Mouse (Mus musculus): ENCODE data around the gene Pmel. TPM values are rescaled to one million over a fixed set of nuclear protein-coding genes. Genes with fewer than 3 reads are reported as not detected.

The Pmel gene
- polyA plus RNA-seq (2016; fragmentation: Nextera tagmentation; extraction: Ambion mirVana): 0.99 and 1.0 TPM in 2 replicates

GRCm38 (mm10) chr10:128703895-128704294, at the start of gene Pmel:
Gene Pmel (plus strand): TSS chr10:128704195.
- H3K9ac ChIP-seq: peak within 1 kb of the TSS; percentile 79
- H3K27ac ChIP-seq (ENCODE audit: poor library complexity, severe bottlenecking): peak within 1 kb of the TSS; percentile 99
- H3K4me1 ChIP-seq (replicated peaks): peaks cover 36% of the 10 kb centered on the region
- H3K36me3 ChIP-seq: peaks cover 41% of the 10 kb centered on the region
- H3K9me3 ChIP-seq (replicated peaks): no peaks in the 10 kb centered on the region
- no peak for ATAC-seq (ENCODE audit: insufficient number of reproducible peaks, low FRiP score)
- peak within 1 kb of the TSS; percentile 94 for H3K4me3 ChIP-seq
- no peaks in the 10 kb centered on the region for H3K27me3 ChIP-seq (replicated peaks)
- WGBS: 24% methylated on average over 4 of the region's 4 CpGs
- H3K4me2 ChIP-seq: peak within 1 kb of the TSS; percentile 89

- Histone ChIP-seq H3K4me1 (replicated peaks) (peaks cover 4% of the 10 kb centered on the region), H3K9me3 (replicated peaks) (no peaks in the 10 kb centered on the region), H3K27me3 (replicated peaks) (no peaks in the 10 kb centered on the region), H3K27ac (ENCODE audit: poor library complexity, severe bottlenecking) (no peak overlapping the region), H3K4me3 (no peak overlapping the region), H3K36me3 (no peaks in the 10 kb centered on the region), H3K9ac (no peak overlapping the region), H3K4me2 (no peak overlapping the region)
- 30% methylated on average over 3 of the region's 3 CpGs for WGBS
- no peak for ATAC-seq (ENCODE audit: insufficient number of reproducible peaks, low FRiP score)
Measured at GRCm38 (mm10) chr10:128655254-128655653, 48.7 kb upstream of the Pmel start.

GRCm38 (mm10) chr10:128656731-128657130, 47.3 kb upstream of the Pmel start:
- Histone ChIP-seq H3K4me2 (no peak overlapping the region), H3K9me3 (replicated peaks) (no peaks in the 10 kb centered on the region), H3K36me3 (no peaks in the 10 kb centered on the region), H3K9ac (no peak overlapping the region), H3K4me1 (replicated peaks) (peaks cover 4% of the 10 kb centered on the region), H3K27ac (ENCODE audit: poor library complexity, severe bottlenecking) (no peak overlapping the region), H3K27me3 (replicated peaks) (no peaks in the 10 kb centered on the region), H3K4me3 (no peak overlapping the region)
- WGBS: 97% methylated on average over 1 of the region's 1 CpGs
- ATAC-seq (ENCODE audit: insufficient number of reproducible peaks, low FRiP score): no peak

GRCm38 (mm10) chr10:128657844-128658243, 46.2 kb upstream of the Pmel start:
- Histone ChIP-seq H3K4me3 (no peak overlapping the region), H3K4me1 (replicated peaks) (peaks cover 4% of the 10 kb centered on the region), H3K36me3 (no peaks in the 10 kb centered on the region), H3K4me2 (no peak overlapping the region), H3K27me3 (replicated peaks) (no peaks in the 10 kb centered on the region; the same call in 1 of the 2 replicates), H3K9me3 (replicated peaks) (no peaks in the 10 kb centered on the region), H3K9ac (no peak overlapping the region), H3K27ac (ENCODE audit: poor library complexity, severe bottlenecking) (no peak overlapping the region)
- 57% methylated on average over 9 of the region's 9 CpGs for WGBS
- ATAC-seq (ENCODE audit: insufficient number of reproducible peaks, low FRiP score): no peak

GRCm38 (mm10) chr10:128659490-128659889, 44.5 kb upstream of the Pmel start:
- peaks cover 4% of the 10 kb centered on the region for H3K4me1 ChIP-seq (replicated peaks)
- 43% methylated on average over 9 of the region's 9 CpGs for WGBS
- no peaks in the 10 kb centered on the region for H3K36me3 ChIP-seq
- ATAC-seq (ENCODE audit: insufficient number of reproducible peaks, low FRiP score): no peak
- H3K4me2 ChIP-seq: no peak overlapping the region
- H3K27me3 ChIP-seq (replicated peaks): no peaks in the 10 kb centered on the region; the same call in 1 of the 2 replicates
- H3K9ac ChIP-seq: no peak overlapping the region
- H3K27ac ChIP-seq (ENCODE audit: poor library complexity, severe bottlenecking): no peak overlapping the region
- H3K9me3 ChIP-seq (replicated peaks): no peaks in the 10 kb centered on the region
- H3K4me3 ChIP-seq: no peak overlapping the region

- H3K27ac ChIP-seq (ENCODE audit: poor library complexity, severe bottlenecking): no peak overlapping the region
- ATAC-seq (ENCODE audit: insufficient number of reproducible peaks, low FRiP score): no peak
- no peak overlapping the region for H3K4me2 ChIP-seq
- H3K36me3 ChIP-seq: no peaks in the 10 kb centered on the region
- no peaks in the 10 kb centered on the region; the same call in 1 of the 2 replicates for H3K27me3 ChIP-seq (replicated peaks)
- no peak overlapping the region for H3K9ac ChIP-seq
- no peaks in the 10 kb centered on the region for H3K4me1 ChIP-seq (replicated peaks)
- H3K9me3 ChIP-seq (replicated peaks): no peaks in the 10 kb centered on the region
- H3K4me3 ChIP-seq: no peak overlapping the region
Measured at GRCm38 (mm10) chr10:128662465-128662864, 41.5 kb upstream of the Pmel start.

- Histone ChIP-seq H3K27ac (ENCODE audit: poor library complexity, severe bottlenecking) (no peak overlapping the region), H3K4me2 (no peak overlapping the region), H3K27me3 (replicated peaks) (no peaks in the 10 kb centered on the region; the same call in 1 of the 2 replicates), H3K9me3 (replicated peaks) (no peaks in the 10 kb centered on the region), H3K36me3 (no peaks in the 10 kb centered on the region), H3K9ac (no peak overlapping the region), H3K4me1 (replicated peaks) (peaks cover 3% of the 10 kb centered on the region; the same call in 1 of the 2 replicates), H3K4me3 (no peak overlapping the region)
- WGBS: 40% methylated on average over 5 of the region's 5 CpGs
- ATAC-seq (ENCODE audit: insufficient number of reproducible peaks, low FRiP score): no peak
Measured at GRCm38 (mm10) chr10:128663441-128664220, 40.4 kb upstream of the Pmel start.

GRCm38 (mm10) chr10:128664808-128665207, 39.2 kb upstream of the Pmel start:
- Histone ChIP-seq H3K9ac (no peak overlapping the region), H3K27ac (ENCODE audit: poor library complexity, severe bottlenecking) (no peak overlapping the region), H3K4me1 (replicated peaks) (peaks cover 6% of the 10 kb centered on the region; the same call in 1 of the 2 replicates), H3K9me3 (replicated peaks) (no peaks in the 10 kb centered on the region), H3K36me3 (no peaks in the 10 kb centered on the region), H3K27me3 (replicated peaks) (no peaks in the 10 kb centered on the region; the same call in 1 of the 2 replicates), H3K4me3 (no peak overlapping the region), H3K4me2 (no peak overlapping the region)
- WGBS: 66% methylated on average over 3 of the region's 3 CpGs
- ATAC-seq (ENCODE audit: insufficient number of reproducible peaks, low FRiP score): no peak

GRCm38 (mm10) chr10:128665307-128665706, 38.7 kb upstream of the Pmel start:
- Histone ChIP-seq H3K4me2 (no peak overlapping the region), H3K27ac (ENCODE audit: poor library complexity, severe bottlenecking) (no peak overlapping the region), H3K9me3 (replicated peaks) (no peaks in the 10 kb centered on the region), H3K4me3 (no peak overlapping the region), H3K36me3 (no peaks in the 10 kb centered on the region), H3K9ac (no peak overlapping the region), H3K4me1 (replicated peaks) (peaks cover 6% of the 10 kb centered on the region; the same call in 1 of the 2 replicates), H3K27me3 (replicated peaks) (peaks cover 4% of the 10 kb centered on the region)
- ATAC-seq (ENCODE audit: insufficient number of reproducible peaks, low FRiP score): no peak
- 66% methylated on average over 3 of the region's 3 CpGs for WGBS

GRCm38 (mm10) chr10:128665806-128666205, 38.2 kb upstream of the Pmel start:
- no peak overlapping the region for H3K4me2 ChIP-seq
- no peaks in the 10 kb centered on the region for H3K9me3 ChIP-seq (replicated peaks)
- H3K9ac ChIP-seq: no peak overlapping the region
- ATAC-seq (ENCODE audit: insufficient number of reproducible peaks, low FRiP score): no peak
- H3K27me3 ChIP-seq (replicated peaks): peaks cover 7% of the 10 kb centered on the region
- H3K36me3 ChIP-seq: no peaks in the 10 kb centered on the region
- 98% methylated on average over 2 of the region's 2 CpGs for WGBS
- no peak overlapping the region for H3K4me3 ChIP-seq
- H3K27ac ChIP-seq (ENCODE audit: poor library complexity, severe bottlenecking): no peak overlapping the region
- H3K4me1 ChIP-seq (replicated peaks): peaks cover 6% of the 10 kb centered on the region; the same call in 1 of the 2 replicates

- Histone ChIP-seq H3K4me2 (peak overlapping the region; percentile 78), H3K27me3 (replicated peaks) (peaks cover 7% of the 10 kb centered on the region; the same call in 1 of the 2 replicates), H3K9me3 (replicated peaks) (no peaks in the 10 kb centered on the region), H3K9ac (peak overlapping the region; percentile 72), H3K4me1 (replicated peaks) (peaks cover 6% of the 10 kb centered on the region; the same call in 1 of the 2 replicates), H3K27ac (ENCODE audit: poor library complexity, severe bottlenecking) (no peak overlapping the region), H3K4me3 (peak overlapping the region; percentile 69), H3K36me3 (peaks cover 7% of the 10 kb centered on the region; the same call in 1 of the 2 replicates)
- peak; percentile 29; the same call in 1 of the 2 replicates for ATAC-seq (ENCODE audit: insufficient number of reproducible peaks, low FRiP score)
- 1% methylated on average over 41 of the region's 42 CpGs for WGBS
Measured at GRCm38 (mm10) chr10:128668790-128669672, 35.0 kb upstream of the Pmel start.

All from heart, embryonic 12.5 days (tissue).